Mouse (Mus musculus): ENCODE measurements around the gene Pacrg.

The Pacrg gene

GRCm38 (mm10) chr17:10407031-10407722, 432.9 kb downstream of the Pacrg start:
- DNase-seq (ENCODE audit: extremely low spot score): no peak

- DNase-seq (ENCODE audit: extremely low spot score): no peak
Observed at GRCm38 (mm10) chr17:10406311-10406710, 433.8 kb downstream of the Pacrg start.

GRCm38 (mm10) chr17:10405906-10406305, 434.2 kb downstream of the Pacrg start:
- no peak for DNase-seq (ENCODE audit: extremely low spot score)

- DNase-seq (ENCODE audit: extremely low spot score): no peak
Observed at GRCm38 (mm10) chr17:10403186-10403585, 436.9 kb downstream of the Pacrg start.

- no peak for DNase-seq (ENCODE audit: extremely low spot score)
Observed at GRCm38 (mm10) chr17:10402064-10402640, 438.0 kb downstream of the Pacrg start.

- DNase-seq (ENCODE audit: extremely low spot score): no peak
Observed at GRCm38 (mm10) chr17:10401529-10401928, 438.6 kb downstream of the Pacrg start.

GRCm38 (mm10) chr17:10399706-10400105, 440.4 kb downstream of the Pacrg start:
- DNase-seq (ENCODE audit: extremely low spot score): no peak

GRCm38 (mm10) chr17:10398871-10399270, 441.2 kb downstream of the Pacrg start:
- no peak for DNase-seq (ENCODE audit: extremely low spot score)

GRCm38 (mm10) chr17:10397924-10398627, 442.0 kb downstream of the Pacrg start:
- no peak for DNase-seq (ENCODE audit: extremely low spot score)

GRCm38 (mm10) chr17:10397336-10397735, 442.8 kb downstream of the Pacrg start:
- DNase-seq (ENCODE audit: extremely low spot score): no peak

- DNase-seq (ENCODE audit: extremely low spot score): no peak
Observed at GRCm38 (mm10) chr17:10396863-10397262, 443.2 kb downstream of the Pacrg start.

- no peak for DNase-seq (ENCODE audit: extremely low spot score)
Observed at GRCm38 (mm10) chr17:10394855-10395254, 445.3 kb downstream of the Pacrg start.

- no peak for DNase-seq (ENCODE audit: extremely low spot score)
Observed at GRCm38 (mm10) chr17:10393766-10394165, 446.3 kb downstream of the Pacrg start.

GRCm38 (mm10) chr17:10392342-10393034, 447.6 kb downstream of the Pacrg start:
- DNase-seq (ENCODE audit: extremely low spot score): no peak

GRCm38 (mm10) chr17:10390232-10391172, 449.6 kb downstream of the Pacrg start:
- peak; percentile 51 for DNase-seq (ENCODE audit: extremely low spot score)

GRCm38 (mm10) chr17:10389740-10390139, 450.4 kb downstream of the Pacrg start:
- DNase-seq (ENCODE audit: extremely low spot score): no peak

GRCm38 (mm10) chr17:10386548-10386947, 453.6 kb downstream of the Pacrg start:
- no peak for DNase-seq (ENCODE audit: extremely low spot score)

GRCm38 (mm10) chr17:10383406-10383805, 456.7 kb downstream of the Pacrg start:
- no peak for DNase-seq (ENCODE audit: extremely low spot score)

GRCm38 (mm10) chr17:10378467-10379175, 461.5 kb downstream of the Pacrg start:
- no peak for DNase-seq (ENCODE audit: extremely low spot score)

- DNase-seq (ENCODE audit: extremely low spot score): no peak
Observed at GRCm38 (mm10) chr17:10377606-10378005, 462.5 kb downstream of the Pacrg start.

- DNase-seq (ENCODE audit: extremely low spot score): no peak
Observed at GRCm38 (mm10) chr17:10374316-10374715, 465.8 kb downstream of the Pacrg start.

Measured in embryo, embryonic 9.5 days (tissue).